Mouse (Mus musculus) liver, postnatal 0 days (tissue): Measurements from ENCODE around the gene Pitpnm2.

Experiments
- CTCF ChIP-seq: sonication (generic); IDR thresholded peaks from 2 replicates; pipeline ENCODE4 v1.5.1; 2016; ENCODE audit warnings: antibody characterized with exemption, low read depth
- EP300 ChIP-seq: IDR thresholded peaks from 2 replicates; pipeline ENCODE4 v1.6.1; 2016; ENCODE audit warnings: antibody characterized with exemption, low read depth, mild to moderate bottlenecking

- TF ChIP-seq CTCF (no peak), EP300 (no peak)
These were observed 31.9 kb downstream of the Pitpnm2 start for GRCm38 (mm10) chr5:124217566-124218249.
